Mouse (Mus musculus) heart, embryonic 14.5 days (tissue): Measurements from ENCODE around the gene Casc3. TPM values are rescaled to one million over a fixed set of nuclear protein-coding genes. Genes with fewer than 3 reads are reported as not detected.

Experiments
- ATAC-seq: fragments of 200-750 bp; cut with Nextera tagmentation; 2 replicates; pipeline ENCODE4 v1.8.0; 2017; ENCODE audit warnings: low read depth, moderate TSS enrichment; ENCODE audit not compliant: insufficient number of reproducible peaks, insufficient read depth, low FRiP score
- H3K27ac ChIP-seq, 2 experiments: fragments of 200-500 bp in 1 of 2; fragments of 300-500 bp in 1 of 2; sonication (generic) in 1 of 2; replicated peaks in 1 of 2; 2 replicates each; pipeline ENCODE4 v1.5.1; 2012 to 2014; ENCODE audit warnings: low read depth in 2 of 2, low read length in 2 of 2, control low read depth in 1 of 2, mild to moderate bottlenecking in 1 of 2, mixed read lengths in 1 of 2; ENCODE audit not compliant: control insufficient read depth in 1 of 2, insufficient read depth in 1 of 2
- H3K27me3 ChIP-seq: fragments of 300-500 bp; sonication (generic); 2 replicates; pipeline ENCODE4 v1.6.1; 2014; ENCODE audit warnings: mild to moderate bottlenecking, low read length, control low read depth; ENCODE audit not compliant: control insufficient read depth, insufficient read depth
- H3K36me3 ChIP-seq: fragments of 300-500 bp; sonication (generic); 2 replicates; pipeline ENCODE4 v1.6.1; 2014; ENCODE audit warnings: mild to moderate bottlenecking, control low read depth, low read length, mixed read lengths; ENCODE audit not compliant: control insufficient read depth, insufficient read depth
- H3K4me1 ChIP-seq, 2 experiments: fragments of 200-500 bp in 1 of 2; fragments of 300-500 bp in 1 of 2; sonication (generic) in 1 of 2; 2 replicates each; pipeline ENCODE4 v1.6.1; 2012 to 2014; ENCODE audit warnings: low read length in 2 of 2, control low read depth in 1 of 2, mixed read lengths in 1 of 2; ENCODE audit not compliant: control insufficient read depth in 2 of 2, insufficient read depth in 2 of 2
- H3K4me2 ChIP-seq: fragments of 300-500 bp; sonication (generic); 2 replicates; pipeline ENCODE4 v1.6.1; 2014; ENCODE audit warnings: mild to moderate bottlenecking, low read length
- H3K4me3 ChIP-seq, 2 experiments: fragments of 200-500 bp in 1 of 2; fragments of 300-500 bp in 1 of 2; sonication (generic) in 1 of 2; 2 replicates each; pipeline ENCODE4 v1.5.1; 2012 to 2014; ENCODE audit warnings: low read length in 2 of 2, mild to moderate bottlenecking in 2 of 2, control low read depth in 1 of 2, low read depth in 1 of 2, moderate library complexity in 1 of 2; ENCODE audit not compliant: control insufficient read depth in 1 of 2, insufficient read depth in 1 of 2
- H3K9ac ChIP-seq: fragments of 300-500 bp; sonication (generic); 2 replicates; pipeline ENCODE4 v1.6.1; 2014; ENCODE audit warnings: mild to moderate bottlenecking, low read length
- H3K9me3 ChIP-seq: fragments of 300-500 bp; sonication (generic); 2 replicates; pipeline ENCODE4 v1.6.1; 2016; ENCODE audit warnings: low read length, control low read depth; ENCODE audit not compliant: control insufficient read depth
- WGBS: fragments of 180-500 bp; shearing (Covaris S2); extraction: QIAGEN DNeasy Blood & Tissue Kit; methylation state at CpG from one replicate; pipeline ENCODE4 v1.1.7; 2014; 5-methylcytosine and 5-hydroxymethylcytosine counted together
- polyA plus RNA-seq: library from polyadenylated mRNA; unstranded; fragments of >200 nt; fragmentation: Nextera tagmentation; extraction: Ambion mirVana; gene quantifications from 2 replicates; pipeline ENCODE4 v1.2.1, GENCODE M21; 2014

Casc3 gene
- polyA plus RNA-seq, 1 experiment from 2014 or later, result 22.9 TPM

DNA sequence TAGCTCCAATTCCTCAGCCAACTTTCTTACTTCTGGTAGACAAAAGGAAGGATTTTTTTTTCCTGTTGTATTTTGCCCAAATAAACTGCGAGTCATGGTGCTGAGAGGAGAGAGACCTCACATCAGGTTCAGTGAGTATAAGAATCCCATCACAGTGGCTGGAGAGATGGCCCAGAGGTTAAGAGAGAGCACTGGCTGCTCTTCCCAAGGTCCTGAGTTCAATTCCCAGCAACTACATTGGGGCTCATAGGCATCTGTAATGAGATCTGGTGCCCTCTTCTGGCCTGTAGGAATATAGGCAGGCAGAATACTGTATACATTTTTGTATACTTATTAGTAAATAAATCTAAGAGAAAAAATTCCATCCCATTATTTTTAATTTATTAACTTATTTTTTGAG is 17.0 kb upstream of the Casc3 start:
- H3K4me3 ChIP-seq, result no peak overlapping the region
- no peaks in the 10 kb centered on the region for H3K36me3 ChIP-seq
- peak overlapping the region; percentile 59 for H3K4me2 ChIP-seq
- H3K27me3 ChIP-seq, result no peaks in the 10 kb centered on the region
- peaks cover 44 to 52% of the 10 kb centered on the region in 2 experiments for H3K4me1 ChIP-seq
- 88% methylated on average over 1 of the region's 1 CpGs for WGBS
- H3K27ac ChIP-seq, result peak overlapping the region; percentile 92 to 98
- no peaks in the 10 kb centered on the region for H3K9me3 ChIP-seq
- peak overlapping the region; percentile 54; the same call in 1 of the 2 replicates for H3K9ac ChIP-seq
- ATAC-seq, result no peak

DNA sequence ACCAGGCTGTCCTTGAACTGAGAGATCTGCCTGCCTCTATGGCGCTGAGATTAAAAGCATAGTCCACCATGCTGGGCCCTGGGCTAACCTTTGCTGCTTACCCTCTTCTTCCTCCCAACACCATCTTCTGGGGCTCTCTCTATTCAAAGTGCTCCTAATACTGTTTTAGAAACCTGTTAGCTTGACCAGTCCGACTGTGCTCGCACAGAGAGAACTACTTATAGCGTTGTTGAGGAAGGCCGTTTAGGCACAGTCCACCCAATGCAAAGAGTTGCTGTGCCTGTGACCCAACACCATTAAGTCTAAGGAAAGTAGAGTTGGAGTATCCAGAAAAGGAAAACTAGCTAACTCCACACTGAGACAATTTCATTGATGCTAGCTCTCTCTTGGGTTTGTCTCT is 16.6 kb upstream of the Casc3 start:
- H3K9me3 ChIP-seq, result no peaks in the 10 kb centered on the region
- 0 out of 2 replicates have a peak overlapping the region, but pooled peaks have one; percentile 84 for H3K4me2 ChIP-seq
- no peaks in the 10 kb centered on the region for H3K36me3 ChIP-seq
- H3K9ac ChIP-seq, result peak overlapping the region; percentile 32; the same call in 1 of the 2 replicates
- ATAC-seq, result no peak
- no peak overlapping the region for H3K4me3 ChIP-seq
- H3K4me1 ChIP-seq, result peaks cover 39 to 48% of the 10 kb centered on the region in 2 experiments
- WGBS, result 86% methylated on average over 5 of the region's 5 CpGs
- no peaks in the 10 kb centered on the region for H3K27me3 ChIP-seq
- H3K27ac ChIP-seq, result peak overlapping the region; percentile 92 to 98

DNA sequence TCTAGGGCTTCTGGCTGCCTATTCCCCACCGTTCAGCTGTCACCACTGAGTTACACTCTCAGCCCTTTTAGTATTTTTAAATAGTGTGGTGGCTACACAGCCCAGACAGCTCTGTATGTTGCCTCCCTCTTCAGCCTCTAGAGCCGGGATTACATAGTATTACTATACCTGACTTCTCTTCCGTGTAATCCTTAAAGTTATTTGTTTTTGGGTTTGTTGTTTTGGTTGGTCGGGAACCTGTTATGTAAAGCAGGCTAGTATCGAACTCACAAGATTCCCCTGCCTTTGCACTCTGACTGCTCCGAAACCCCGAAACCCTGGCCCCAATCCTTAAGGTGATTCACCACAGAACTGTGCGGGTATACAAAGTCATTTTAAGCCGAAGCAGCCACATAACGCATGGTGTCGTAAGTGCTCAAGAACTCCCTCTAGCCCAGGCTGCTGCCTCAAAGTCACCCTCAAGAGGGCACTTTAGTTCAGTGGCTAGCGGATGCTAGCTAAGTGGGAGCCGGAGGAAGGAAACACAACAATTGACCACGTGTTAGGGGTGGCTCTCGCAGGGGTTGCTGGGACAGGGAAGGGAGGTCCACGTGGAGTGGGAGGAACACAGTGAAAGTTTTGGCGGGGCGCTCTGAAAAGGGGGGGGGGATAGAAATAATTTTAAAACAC is 16.0 kb upstream of the Casc3 start:
- Histone ChIP-seq H3K4me1 (peaks cover 34 to 45% of the 10 kb centered on the region in 2 experiments), H3K27me3 (no peaks in the 10 kb centered on the region), H3K4me3 (peak overlapping the region; percentile 50 to 66), H3K9me3 (no peaks in the 10 kb centered on the region), H3K36me3 (no peaks in the 10 kb centered on the region), H3K27ac (peak overlapping the region; percentile 92 to 98), H3K4me2 (peak overlapping the region; percentile 84), H3K9ac (peak overlapping the region; percentile 78)
- WGBS, result 10% methylated on average over 18 of the region's 18 CpGs
- ATAC-seq, result peak; percentile 68

DNA sequence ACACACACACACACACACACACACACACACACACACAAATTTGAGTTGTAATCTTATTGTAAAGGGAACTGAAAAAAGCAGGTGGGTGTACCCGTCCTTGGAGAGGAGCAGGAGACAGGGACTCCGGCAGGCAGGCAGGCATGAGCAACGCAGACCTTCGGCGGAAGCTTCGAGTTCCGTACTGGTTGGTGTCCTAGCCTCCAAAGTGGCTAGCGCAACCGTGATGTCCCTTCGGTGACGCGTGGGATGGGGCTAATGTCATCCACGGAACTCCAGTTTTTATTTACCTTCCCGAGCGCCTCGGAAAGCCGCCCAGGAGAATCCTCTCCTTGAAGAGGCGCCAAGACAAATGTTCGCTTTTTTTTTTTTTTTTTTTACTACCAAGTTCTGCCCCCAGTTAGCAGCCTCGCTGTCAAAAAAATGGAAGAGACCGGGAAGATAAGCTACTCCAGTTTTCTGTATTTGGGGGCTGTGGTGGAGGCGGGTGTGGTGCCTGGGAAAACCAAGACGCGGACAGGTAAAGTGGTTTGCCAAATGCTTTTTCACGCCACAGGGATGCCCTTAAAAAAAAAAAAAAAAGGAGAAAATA is 15.4 kb upstream of the Casc3 start:
- H3K4me3 ChIP-seq, result peak overlapping the region; percentile 50 to 66
- H3K27me3 ChIP-seq, result no peaks in the 10 kb centered on the region
- no peak for ATAC-seq
- 1% methylated on average over 25 of the region's 25 CpGs for WGBS
- H3K9me3 ChIP-seq, result no peaks in the 10 kb centered on the region
- peaks cover 28 to 42% of the 10 kb centered on the region in 2 experiments for H3K4me1 ChIP-seq
- H3K27ac ChIP-seq, result peak overlapping the region; percentile 83 to 98
- H3K36me3 ChIP-seq, result no peaks in the 10 kb centered on the region
- H3K4me2 ChIP-seq, result peak overlapping the region; percentile 84
- H3K9ac ChIP-seq, result peak overlapping the region; percentile 78

DNA sequence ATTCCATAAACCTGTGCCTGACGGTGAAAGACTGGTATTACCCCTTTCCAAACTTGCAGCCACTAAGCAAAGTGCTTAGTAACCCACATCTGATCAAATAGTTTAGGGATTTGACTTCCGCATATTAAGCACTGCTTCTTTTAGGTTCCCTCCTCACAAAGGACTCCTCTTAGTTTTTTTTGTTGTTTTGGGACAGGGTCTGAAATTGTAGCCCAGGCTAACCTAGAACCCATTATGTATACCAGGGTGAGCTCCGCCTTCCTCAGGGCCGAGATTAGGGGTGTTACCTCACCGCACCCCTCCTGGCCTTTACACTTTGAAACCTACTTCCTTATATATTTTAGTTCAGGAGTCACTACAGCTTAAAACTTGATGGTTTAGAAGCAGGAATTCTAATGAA is 14.9 kb upstream of the Casc3 start:
- 35% methylated on average over 5 of the region's 5 CpGs for WGBS
- Histone ChIP-seq H3K27me3 (no peaks in the 10 kb centered on the region), H3K4me1 (peaks cover 25 to 37% of the 10 kb centered on the region in 2 experiments), H3K9me3 (no peaks in the 10 kb centered on the region), H3K36me3 (no peaks in the 10 kb centered on the region), H3K27ac (no peak overlapping the region), H3K4me2 (peak overlapping the region; percentile 84), H3K9ac (peak overlapping the region; percentile 78), H3K4me3 (peak overlapping the region; percentile 50 to 66; a peak in 3 of 4 replicates)
- no peak for ATAC-seq

DNA sequence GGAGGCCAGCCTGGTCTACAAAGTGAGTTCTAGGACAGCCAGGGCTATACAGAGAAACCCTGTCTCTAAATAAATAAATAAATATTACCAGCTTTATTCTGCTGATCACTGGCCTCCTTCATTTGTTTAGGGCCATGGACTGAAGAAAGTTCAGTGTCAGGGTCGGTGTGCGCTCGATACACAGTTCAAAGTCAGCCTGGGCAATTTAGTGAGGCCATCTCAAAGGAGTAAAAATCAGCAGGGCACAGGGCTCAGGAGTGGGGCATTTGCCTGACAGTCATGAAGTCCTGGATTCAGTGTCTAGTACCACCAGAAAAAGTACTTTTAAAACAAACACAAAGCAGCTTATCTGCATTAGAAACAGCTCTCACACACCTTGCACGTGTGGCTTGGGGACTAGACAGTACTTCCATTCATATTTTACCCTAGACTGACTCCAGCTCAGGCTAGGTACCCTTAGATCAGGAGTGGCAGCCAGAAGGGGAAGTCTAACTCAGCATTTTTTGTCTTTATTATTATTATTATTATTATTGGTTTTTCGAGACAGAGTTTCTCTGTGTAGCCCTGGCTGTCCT is 14.0 kb upstream of the Casc3 start:
- no peaks in the 10 kb centered on the region for H3K9me3 ChIP-seq
- no peaks in the 10 kb centered on the region for H3K36me3 ChIP-seq
- H3K4me3 ChIP-seq, result no peak overlapping the region
- 85% methylated on average over 5 of the region's 5 CpGs for WGBS
- H3K27ac ChIP-seq, result no peak overlapping the region
- H3K4me1 ChIP-seq, result peaks cover 17 to 28% of the 10 kb centered on the region in 2 experiments
- H3K27me3 ChIP-seq, result no peaks in the 10 kb centered on the region
- no peak overlapping the region for H3K9ac ChIP-seq
- no peak for ATAC-seq
- H3K4me2 ChIP-seq, result no peak overlapping the region

DNA sequence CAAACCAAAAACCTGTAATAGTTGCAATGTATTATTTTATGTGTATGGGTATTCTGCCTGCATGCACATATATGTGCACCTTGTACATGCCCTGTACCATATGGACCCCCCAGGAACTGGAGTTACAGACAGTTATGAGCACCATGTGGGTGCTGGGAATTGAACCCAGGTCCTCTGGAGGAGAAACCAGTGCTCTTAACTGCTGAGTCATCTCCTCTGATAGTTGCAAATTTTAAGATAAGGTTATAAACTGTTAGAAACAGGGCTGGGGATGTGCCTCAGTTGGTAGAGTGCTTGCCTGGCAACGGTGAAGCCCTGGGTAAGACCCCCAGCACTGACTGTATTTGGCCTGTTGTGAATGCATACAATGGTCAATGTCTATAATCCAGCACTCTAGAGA is 13.3 kb upstream of the Casc3 start:
- H3K4me3 ChIP-seq, result no peak overlapping the region
- ATAC-seq, result no peak

More for the DNA sequence above, 13.3 kb upstream of the Casc3 start:
- Histone ChIP-seq H3K27me3 (no peaks in the 10 kb centered on the region), H3K4me1 (peaks cover 11 to 21% of the 10 kb centered on the region in 2 experiments), H3K9me3 (no peaks in the 10 kb centered on the region), H3K4me2 (no peak overlapping the region), H3K27ac (no peak overlapping the region), H3K9ac (no peak overlapping the region), H3K36me3 (no peaks in the 10 kb centered on the region)
- WGBS, result 59% methylated on average over 1 of the region's 1 CpGs
